Mouse (Mus musculus) stomach, postnatal 0 days (tissue): ENCODE measurements around the gene Gm10803.

ENCODE experiments used
- CTCF ChIP-seq: IDR thresholded peaks from 2 replicates; pipeline ENCODE4 v1.5.1; 2016; ENCODE audit warnings: antibody characterized with exemption, low read depth, mild to moderate bottlenecking, moderate library complexity
- EP300 ChIP-seq: optimal IDR thresholded peaks from 2 replicates; pipeline ENCODE3; 2016; ENCODE audit warnings: antibody characterized with exemption

DNA sequence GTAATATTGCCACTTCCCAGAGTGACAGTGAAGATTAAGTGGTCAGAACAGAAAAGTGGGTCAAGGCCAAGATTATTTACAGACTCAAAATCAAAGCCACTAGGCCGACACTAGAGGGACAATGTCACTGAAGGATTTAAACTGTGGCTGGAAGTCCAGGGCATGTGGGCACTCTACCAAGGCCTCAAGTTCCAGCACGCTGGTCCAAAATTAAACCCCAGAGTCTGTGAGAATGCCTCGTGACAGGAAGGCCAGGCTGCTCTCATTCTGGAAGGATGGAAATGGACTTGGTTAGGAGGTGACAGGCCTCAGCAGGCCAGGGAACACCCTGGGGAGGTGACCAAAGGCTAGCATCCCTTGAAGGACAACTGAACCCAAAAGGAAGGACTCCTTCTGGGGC is 48.4 kb downstream of the Gm10803 start:
- no peak for TF ChIP-seq CTCF
- no peak for TF ChIP-seq EP300
